Mouse (Mus musculus): ENCODE results near the gene Nipal3. TPM values are rescaled to one million over a fixed set of nuclear protein-coding genes. Genes with fewer than 3 reads are reported as not detected.

Nipal3 gene
- 6.3 and 6.8 TPM in 2 replicates for polyA plus RNA-seq (2015; fragmentation: Nextera tagmentation; extraction: Ambion mirVana)

- Histone ChIP-seq H3K4me1 (replicated peaks; ENCODE audit: insufficient read depth, low read length) (no peaks in the 10 kb centered on the region), H3K36me3 (ENCODE audit: insufficient read depth, low read length) (0 out of 2 replicates have a peak, but pooled peaks cover 6% of the 10 kb centered on the region), H3K27ac (peak within 1 kb of the TSS; percentile 85), H3K4me2 (ENCODE audit: low read length) (peak within 1 kb of the TSS; percentile 97), H3K4me3 (replicated peaks; ENCODE audit: low read depth, low read length) (peak within 1 kb of the TSS; percentile 64), H3K9ac (ENCODE audit: low read depth, low read length) (peak within 1 kb of the TSS; percentile 62), H3K27me3 (ENCODE audit: insufficient read depth, low read length) (no peaks in the 10 kb centered on the region), H3K9me3 (replicated peaks; ENCODE audit: low read length) (no peaks in the 10 kb centered on the region)
- WGBS: under 1% methylated on average over 53 of the region's 53 CpGs
- peak; percentile 95 for DNase-seq (ENCODE audit: low spot score)
- ATAC-seq (replicated peaks; ENCODE audit: low FRiP score, low read depth): peak; percentile 93
- peak; percentile 75 for TF ChIP-seq CTCF (IDR thresholded peaks at IDR 0.05; ENCODE audit: low read depth)
Observed at GRCm38 (mm10) chr4:135494521-135495396, at the start of gene Nipal3, which contains the start of gene Stpg1. TSS of gene Nipal3 (minus strand) at chr4:135495038. TSS of gene Stpg1 (plus strand) at chr4:135494790.

- Histone ChIP-seq H3K27ac (no peak overlapping the region), H3K36me3 (ENCODE audit: insufficient read depth, low read length) (no peaks in the 10 kb centered on the region), H3K9ac (ENCODE audit: low read depth, low read length) (no peak overlapping the region), H3K4me1 (replicated peaks; ENCODE audit: insufficient read depth, low read length) (peaks cover 27% of the 10 kb centered on the region), H3K27me3 (ENCODE audit: insufficient read depth, low read length) (no peaks in the 10 kb centered on the region), H3K9me3 (replicated peaks; ENCODE audit: low read length) (no peaks in the 10 kb centered on the region), H3K4me2 (ENCODE audit: low read length) (no peak overlapping the region), H3K4me3 (replicated peaks; ENCODE audit: low read depth, low read length) (no peak overlapping the region)
- no peak for DNase-seq (ENCODE audit: low spot score)
- ATAC-seq (replicated peaks; ENCODE audit: low FRiP score, low read depth): no peak; the same call in 1 of the 2 replicates
- no peak for TF ChIP-seq CTCF (IDR thresholded peaks at IDR 0.05; ENCODE audit: low read depth)
- 56% methylated on average over 2 of the region's 2 CpGs for WGBS
Observed at GRCm38 (mm10) chr4:135544284-135544683, 49.4 kb upstream of the Nipal3 start.

- no peak overlapping the region for H3K9ac ChIP-seq (ENCODE audit: low read depth, low read length)
- 75% methylated on average over 9 of the region's 9 CpGs for WGBS
- TF ChIP-seq CTCF (IDR thresholded peaks at IDR 0.05; ENCODE audit: low read depth): no peak
- H3K9me3 ChIP-seq (replicated peaks; ENCODE audit: low read length): no peaks in the 10 kb centered on the region
- peaks cover 1% of the 10 kb centered on the region; the same call in 1 of the 2 replicates for H3K4me1 ChIP-seq (replicated peaks; ENCODE audit: insufficient read depth, low read length)
- DNase-seq (ENCODE audit: low spot score) (no peak), ATAC-seq (replicated peaks; ENCODE audit: low FRiP score, low read depth) (no peak)
- H3K4me2 ChIP-seq (ENCODE audit: low read length): no peak overlapping the region
- no peaks in the 10 kb centered on the region for H3K27me3 ChIP-seq (ENCODE audit: insufficient read depth, low read length)
- H3K27ac ChIP-seq: no peak overlapping the region
- H3K36me3 ChIP-seq (ENCODE audit: insufficient read depth, low read length): no peaks in the 10 kb centered on the region
- H3K4me3 ChIP-seq (replicated peaks; ENCODE audit: low read depth, low read length): no peak overlapping the region
Observed at GRCm38 (mm10) chr4:135540057-135540456, 45.2 kb upstream of the Nipal3 start.

GRCm38 (mm10) chr4:135539056-135539455 lies 44.2 kb upstream of the Nipal3 start:
- no peak overlapping the region for H3K27ac ChIP-seq
- no peak overlapping the region for H3K4me2 ChIP-seq (ENCODE audit: low read length)
- no peak overlapping the region for H3K4me3 ChIP-seq (replicated peaks; ENCODE audit: low read depth, low read length)
- no peaks in the 10 kb centered on the region for H3K4me1 ChIP-seq (replicated peaks; ENCODE audit: insufficient read depth, low read length)
- 83% methylated on average over 12 of the region's 12 CpGs for WGBS
- no peak for TF ChIP-seq CTCF (IDR thresholded peaks at IDR 0.05; ENCODE audit: low read depth)
- no peak for DNase-seq (ENCODE audit: low spot score)
- H3K27me3 ChIP-seq (ENCODE audit: insufficient read depth, low read length): no peaks in the 10 kb centered on the region
- no peaks in the 10 kb centered on the region for H3K9me3 ChIP-seq (replicated peaks; ENCODE audit: low read length)
- H3K36me3 ChIP-seq (ENCODE audit: insufficient read depth, low read length): no peaks in the 10 kb centered on the region
- no peak for ATAC-seq (replicated peaks; ENCODE audit: low FRiP score, low read depth)
- no peak overlapping the region for H3K9ac ChIP-seq (ENCODE audit: low read depth, low read length)

GRCm38 (mm10) chr4:135535021-135535420 lies 40.2 kb upstream of the Nipal3 start:
- no peaks in the 10 kb centered on the region for H3K36me3 ChIP-seq (ENCODE audit: insufficient read depth, low read length)
- no peak overlapping the region for H3K4me3 ChIP-seq (replicated peaks; ENCODE audit: low read depth, low read length)
- H3K27ac ChIP-seq: no peak overlapping the region
- TF ChIP-seq CTCF (IDR thresholded peaks at IDR 0.05; ENCODE audit: low read depth): no peak
- no peaks in the 10 kb centered on the region for H3K27me3 ChIP-seq (ENCODE audit: insufficient read depth, low read length)
- WGBS: 97% methylated on average over 3 of the region's 3 CpGs
- no peak overlapping the region for H3K9ac ChIP-seq (ENCODE audit: low read depth, low read length)
- H3K4me2 ChIP-seq (ENCODE audit: low read length): no peak overlapping the region
- peaks cover 6% of the 10 kb centered on the region for H3K9me3 ChIP-seq (replicated peaks; ENCODE audit: low read length)
- ATAC-seq (replicated peaks; ENCODE audit: low FRiP score, low read depth) (no peak), DNase-seq (ENCODE audit: low spot score) (no peak)
- H3K4me1 ChIP-seq (replicated peaks; ENCODE audit: insufficient read depth, low read length): no peaks in the 10 kb centered on the region

GRCm38 (mm10) chr4:135533001-135533400 lies 38.2 kb upstream of the Nipal3 start:
- Histone ChIP-seq H3K4me1 (replicated peaks; ENCODE audit: insufficient read depth, low read length) (no peaks in the 10 kb centered on the region), H3K4me3 (replicated peaks; ENCODE audit: low read depth, low read length) (no peak overlapping the region), H3K27ac (no peak overlapping the region), H3K27me3 (ENCODE audit: insufficient read depth, low read length) (no peaks in the 10 kb centered on the region), H3K36me3 (ENCODE audit: insufficient read depth, low read length) (no peaks in the 10 kb centered on the region), H3K4me2 (ENCODE audit: low read length) (no peak overlapping the region), H3K9me3 (replicated peaks; ENCODE audit: low read length) (peaks cover 6% of the 10 kb centered on the region), H3K9ac (ENCODE audit: low read depth, low read length) (no peak overlapping the region)
- no peak for ATAC-seq (replicated peaks; ENCODE audit: low FRiP score, low read depth)
- no peak for TF ChIP-seq CTCF (IDR thresholded peaks at IDR 0.05; ENCODE audit: low read depth)
- 79% methylated on average over 6 of the region's 6 CpGs for WGBS
- DNase-seq (ENCODE audit: low spot score): no peak
